8 mouse cellular contexts compared by ENCODE assay signal in genomic region chr3:121968621-121969020, GRCm38 (mm10). TPM values are rescaled to one million over a fixed set of nuclear protein-coding genes. Genes with fewer than 3 reads are reported as not detected.
DNase-seq lines count a peak whose midpoint lies in the region; TF ChIP-seq lines count a peak whose summit lies in the region.

No protein-coding gene starts in this region.

- DNase-seq in cerebellum, postnatal 14 days = peak; percentile 68 to 69
- DNase-seq in cerebellum, postnatal 36 days = no peak
- DNase-seq in adrenal gland, postnatal 14 days = peak; percentile 75
- DNase-seq in gastrocnemius, postnatal 14 days = peak; percentile 54
- DNase-seq in kidney, adult 11 months = peak; percentile 59
- DNase-seq in lung, adult 18-20 months = peak; percentile 63 to 66
- DNase-seq in left cerebral cortex, adult 8-10 months (ENCODE audit: low spot score in 2 of 2) = no peak

- TF ChIP-seq CTCF in small intestine, adult 2 months (IDR thresholded peaks at IDR 0.05; ENCODE audit: extremely low read depth, insufficient read length, insufficient replicate concordance, low read depth, low read length) = no peak

- 0 out of 2 replicates have a peak, but pooled peaks cover 2% of the 10 kb centered on the region for H3K4me1 ChIP-seq in small intestine, adult 2 months (ENCODE audit: control insufficient read depth, insufficient read depth, insufficient read length, low read length)

- H3K36me3 ChIP-seq in small intestine, adult 2 months (ENCODE audit: control insufficient read depth, insufficient read depth, low read length) = no peaks in the 10 kb centered on the region

- intact Hi-C loops in gastrocnemius, postnatal 14 days (cut with DNase I; ENCODE audit: low total_unique reads) = loop anchor here (5.0 kb wide), 2 partner anchors 134 to 154 kb away; no protein-coding TSS in a partner anchor

- 33% methylated on average over 8 of the region's 8 CpGs for WGBS in small intestine, adult 2 months

- no peak for TF ChIP-seq POLR2A in small intestine, adult 2 months (IDR thresholded peaks at IDR 0.05; ENCODE audit: low read depth, low read length)

- H3K27ac ChIP-seq in small intestine, adult 2 months (ENCODE audit: insufficient read depth, low read depth, low read length) = peak overlapping the region; percentile 41; the same call in 1 of the 2 replicates

- H3K27me3 ChIP-seq in small intestine, adult 2 months (ENCODE audit: control insufficient read depth, insufficient read depth, low read length) = no peaks in the 10 kb centered on the region; the same call in 1 of the 2 replicates

- H3K4me3 ChIP-seq in small intestine, adult 2 months (ENCODE audit: low read depth, low read length) = peak overlapping the region; percentile 38

RNA-seq across cellular contexts. Expression of gene Arhgap29, which starts 16.3 kb away (rescaled TPM):
- total RNA-seq in adrenal gland, postnatal 14 days (2021) = 82.6 and 83.4 TPM in 2 replicates
- 10 to 100 TPM; 27.2 to 29.6 TPM for total RNA-seq in gastrocnemius, postnatal 14 days (2021)
- 3.3 TPM in 2 replicates for polyA plus RNA-seq in small intestine, adult 2 months (2012; rRNA removed)
- 10 to 100 TPM; 20.0 to 26.9 (median 24.7) TPM for total RNA-seq in left cerebral cortex, adult 8-10 months (2022)

Comparison
In these comparisons a context has a peak if more than half of its experiments do, and no peak if none do; other contexts are left out.
1. DNase-seq: peak in cerebellum, postnatal 14 days (2 of 2), adrenal gland, postnatal 14 days (single experiment), gastrocnemius, postnatal 14 days (single experiment), kidney, adult 11 months (single experiment) and lung, adult 18-20 months (2 of 2); none in cerebellum, postnatal 36 days (0 of 2) and left cerebral cortex, adult 8-10 months (0 of 2).